Mouse (Mus musculus) G1E (cell line): ENCODE results near the gene Pagr1a. TPM values are rescaled to one million over a fixed set of nuclear protein-coding genes. Genes with fewer than 3 reads are reported as not detected.

Experiments
- ATAC-seq: 2 replicates; pipeline ENCODE4 v1.8.0; 2016; ENCODE audit warnings: mild to moderate bottlenecking; ENCODE audit not compliant: insufficient number of reproducible peaks, poor library complexity, low FRiP score, severe bottlenecking; ENCODE audit errors: extremely low read depth
- DNase-seq: peaks from one replicate; pipeline ENCODE4 v3.0.0; 2012; ENCODE audit warnings: low spot score
- H3K27me3 ChIP-seq: 2 replicates; pipeline ENCODE4 v1.6.1; 2012; ENCODE audit warnings: mild to moderate bottlenecking, low read length, inconsistent platforms; ENCODE audit not compliant: insufficient read depth
- H3K36me3 ChIP-seq: replicated peaks from 2 replicates; pipeline ENCODE3; 2012; ENCODE audit warnings: mild to moderate bottlenecking, inconsistent platforms
- H3K4me1 ChIP-seq: 2 replicates; pipeline ENCODE4 v1.6.1; 2012; ENCODE audit warnings: low read depth, low read length, inconsistent platforms, mixed read lengths; ENCODE audit not compliant: insufficient read depth
- H3K4me3 ChIP-seq: 2 replicates; pipeline ENCODE4 v1.5.1; 2012; ENCODE audit warnings: low read depth, mild to moderate bottlenecking, inconsistent platforms, low read length, moderate library complexity, mixed read lengths
- H3K9me3 ChIP-seq: replicated peaks from 2 replicates; pipeline ENCODE4 v1.6.1; 2012; ENCODE audit warnings: inconsistent platforms
- CTCF ChIP-seq: IDR thresholded peaks from 2 replicates; pipeline ENCODE4 v1.5.1; 2012; ENCODE audit warnings: low read depth, low read length, inconsistent platforms, mixed read lengths
- GATA1 ChIP-seq: IDR thresholded peaks from 2 replicates; pipeline ENCODE4 v1.6.1; 2012; ENCODE audit warnings: borderline replicate concordance, low read length, inconsistent platforms, mixed read lengths
- GATA2 ChIP-seq: IDR thresholded peaks from 2 replicates; pipeline ENCODE4 v1.6.1; 2012; ENCODE audit warnings: low read depth, low read length, inconsistent platforms, borderline replicate concordance
- POLR2AphosphoS5 ChIP-seq: IDR thresholded peaks from 2 replicates; pipeline ENCODE4 v1.6.1; 2012; ENCODE audit warnings: low read depth, low read length, inconsistent platforms; ENCODE audit not compliant: insufficient replicate concordance
- TAL1 ChIP-seq: conservative IDR thresholded peaks from 2 replicates; pipeline ENCODE4 v1.6.1; 2012; ENCODE audit warnings: low read depth, low read length, inconsistent platforms, mixed read lengths
- polyA plus RNA-seq: library from polyadenylated mRNA; stranded (reverse); fragments of >175 nt; gene quantifications from 2 replicates; pipeline ENCODE4 v1.2.3, GENCODE M21; 2012
- total RNA-seq, 2 experiments: library from RNA; stranded (forward) in 1 of 2; stranded (reverse) in 1 of 2; fragments of 200-1000 nt in 1 of 2; fragments of >200 nt in 1 of 2; fragmentation: Nextera tagmentation in 1 of 2; gene quantifications; 2 replicates each; pipeline ENCODE4 v1.2.3; 2014 to 2017

The Pagr1a gene
- total and polyA plus RNA-seq, 3 experiments: 36.2 to 56.1 (median 51.2) TPM

- no peak for DNase-seq
- Histone ChIP-seq H3K36me3 (peaks cover 76% of the 10 kb centered on the region), H3K27me3 (no peaks in the 10 kb centered on the region), H3K4me3 (no peak overlapping the region), H3K9me3 (no peaks in the 10 kb centered on the region), H3K4me1 (peaks cover 92% of the 10 kb centered on the region)
- no peak for ATAC-seq
- TF ChIP-seq TAL1: no peak
- TF ChIP-seq GATA2: no peak
- no peak for TF ChIP-seq GATA1
- no peak for TF ChIP-seq POLR2AphosphoS5
- no peak for TF ChIP-seq CTCF
Measured at GRCm38 (mm10) chr7:127018416-127019305, 1.5 kb upstream of the Pagr1a start.

DNA sequence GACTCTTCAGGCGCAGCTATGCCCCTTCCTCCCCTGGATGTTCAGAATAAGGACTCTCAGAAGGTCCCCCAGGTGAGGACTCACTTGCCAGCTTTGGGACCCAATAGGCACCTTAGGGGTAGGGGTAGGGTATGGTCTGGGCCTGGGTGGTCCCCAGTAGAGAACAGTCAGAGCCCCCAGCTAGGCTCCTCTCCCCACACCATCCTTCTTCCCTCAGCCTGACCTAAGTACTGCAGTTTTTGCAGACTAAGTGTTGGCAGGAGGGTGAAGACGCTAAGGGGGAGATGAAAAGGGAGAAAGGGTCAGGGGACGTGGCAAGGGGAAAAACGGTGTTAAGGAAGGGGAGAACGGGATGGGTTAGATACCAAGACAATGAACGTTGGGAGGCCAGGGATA, 796 bp upstream of the Pagr1a start:
- TF ChIP-seq CTCF: no peak
- no peak for TF ChIP-seq GATA2
- no peak for TF ChIP-seq POLR2AphosphoS5
- TF ChIP-seq GATA1: no peak
- TF ChIP-seq TAL1: no peak
- H3K4me1 ChIP-seq: peaks cover 92% of the 10 kb centered on the region

GRCm38 (mm10) chr7:127016486-127016938, 640 bp downstream of the Pagr1a start:
- DNase-seq: peak; percentile 61

More for the DNA sequence above, 796 bp upstream of the Pagr1a start:
- Histone ChIP-seq H3K36me3 (peaks cover 76% of the 10 kb centered on the region), H3K27me3 (no peaks in the 10 kb centered on the region), H3K9me3 (no peaks in the 10 kb centered on the region), H3K4me3 (no peak overlapping the region)
- ATAC-seq (no peak), DNase-seq (no peak)

DNA sequence TGATC, 869 bp downstream of the Pagr1a start, which contains the start of gene Pagr1b:
Gene Pagr1b, minus strand, starts transcription at position 4 of the 5 bp plus-strand sequence.
- Histone ChIP-seq H3K36me3 (peaks cover 75% of the 10 kb centered on the region), H3K4me1 (peaks cover 91% of the 10 kb centered on the region), H3K4me3 (peak within 1 kb of the TSS; percentile 78), H3K27me3 (no peaks in the 10 kb centered on the region), H3K9me3 (no peaks in the 10 kb centered on the region)
- DNase-seq: no peak
- no peak for ATAC-seq
- TF ChIP-seq TAL1 (no peak), GATA1 (no peak), GATA2 (no peak), POLR2AphosphoS5 (no peak), CTCF (no peak)

More at GRCm38 (mm10) chr7:127016486-127016938, 640 bp downstream of the Pagr1a start:
- TF ChIP-seq POLR2AphosphoS5: no peak
- no peaks in the 10 kb centered on the region for H3K9me3 ChIP-seq
- H3K27me3 ChIP-seq: no peaks in the 10 kb centered on the region
- ATAC-seq: peak; percentile 29
- H3K4me3 ChIP-seq: peak overlapping the region; percentile 78
- peaks cover 91% of the 10 kb centered on the region for H3K4me1 ChIP-seq
- peaks cover 75% of the 10 kb centered on the region for H3K36me3 ChIP-seq

- H3K4me1 ChIP-seq: peaks cover 91% of the 10 kb centered on the region
- ATAC-seq: peak; percentile 30
Measured at GRCm38 (mm10) chr7:127016081-127016480, 1.1 kb downstream of the Pagr1a start.

GRCm38 (mm10) chr7:127014993-127015392, 2.2 kb downstream of the Pagr1a start:
- TF ChIP-seq GATA2 (no peak), TAL1 (no peak), POLR2AphosphoS5 (no peak), GATA1 (no peak), CTCF (no peak)
- Histone ChIP-seq H3K36me3 (peaks cover 77% of the 10 kb centered on the region), H3K4me1 (peaks cover 86% of the 10 kb centered on the region), H3K9me3 (no peaks in the 10 kb centered on the region), H3K27me3 (no peaks in the 10 kb centered on the region), H3K4me3 (peak overlapping the region; percentile 53; the same call in 1 of the 2 replicates)
- DNase-seq (no peak), ATAC-seq (no peak)

More at GRCm38 (mm10) chr7:127016081-127016480, 1.1 kb downstream of the Pagr1a start:
- Histone ChIP-seq H3K9me3 (no peaks in the 10 kb centered on the region), H3K36me3 (peaks cover 76% of the 10 kb centered on the region), H3K27me3 (no peaks in the 10 kb centered on the region), H3K4me3 (peak overlapping the region; percentile 78)
- DNase-seq: peak; percentile 65
- TF ChIP-seq POLR2AphosphoS5 (no peak), GATA2 (no peak), TAL1 (no peak), GATA1 (no peak), CTCF (no peak)

- TF ChIP-seq CTCF (no peak), GATA1 (no peak), GATA2 (no peak), POLR2AphosphoS5 (no peak), TAL1 (no peak)
- ATAC-seq: no peak
- no peak for DNase-seq
- H3K9me3 ChIP-seq: no peaks in the 10 kb centered on the region
- peak within 1 kb of the TSS; percentile 73 for H3K4me3 ChIP-seq
- peaks cover 75% of the 10 kb centered on the region for H3K36me3 ChIP-seq
- peaks cover 86% of the 10 kb centered on the region for H3K4me1 ChIP-seq
- H3K27me3 ChIP-seq: no peaks in the 10 kb centered on the region
Measured at GRCm38 (mm10) chr7:127014320-127014719, 2.8 kb downstream of the Pagr1a start, which contains the start of gene Mvp. TSS of gene Mvp (minus strand) at chr7:127014621.
